Mouse (Mus musculus): Measurements from ENCODE around the gene Sacs. TPM values are rescaled to one million over a fixed set of nuclear protein-coding genes. Genes with fewer than 3 reads are reported as not detected.
A peak's percentile ranks its signal among the peaks of the same experiment; 100 is the strongest.

Gene Sacs
- polyA plus RNA-seq, 1 experiment from 2014 or later, result 5.5 TPM

GRCm38 (mm10) chr14:61232016-61232568 lies 93.8 kb downstream of the Sacs start:
- H3K9me3 ChIP-seq (ENCODE audit: control insufficient read depth, low read depth, low read length), result no peaks in the 10 kb centered on the region
- H3K4me2 ChIP-seq (replicated peaks; ENCODE audit: low read depth, low read length), result no peak overlapping the region
- 77% methylated on average over 13 of the region's 13 CpGs for WGBS
- no peak overlapping the region for H3K4me3 ChIP-seq (ENCODE audit: low read depth, low read length)
- no peaks in the 10 kb centered on the region for H3K27me3 ChIP-seq (ENCODE audit: control insufficient read depth, insufficient read depth, low read length)
- H3K4me1 ChIP-seq (ENCODE audit: control insufficient read depth, insufficient read depth, low read length), result no peaks in the 10 kb centered on the region
- ATAC-seq (ENCODE audit: insufficient number of reproducible peaks, insufficient read depth, low FRiP score, low read depth), result no peak
- H3K36me3 ChIP-seq (ENCODE audit: control insufficient read depth, insufficient read depth, low read length), result no peaks in the 10 kb centered on the region
- H3K27ac ChIP-seq (ENCODE audit: low read length), result no peak overlapping the region
- no peak overlapping the region for H3K9ac ChIP-seq (replicated peaks; ENCODE audit: low read depth, low read length)

DNA sequence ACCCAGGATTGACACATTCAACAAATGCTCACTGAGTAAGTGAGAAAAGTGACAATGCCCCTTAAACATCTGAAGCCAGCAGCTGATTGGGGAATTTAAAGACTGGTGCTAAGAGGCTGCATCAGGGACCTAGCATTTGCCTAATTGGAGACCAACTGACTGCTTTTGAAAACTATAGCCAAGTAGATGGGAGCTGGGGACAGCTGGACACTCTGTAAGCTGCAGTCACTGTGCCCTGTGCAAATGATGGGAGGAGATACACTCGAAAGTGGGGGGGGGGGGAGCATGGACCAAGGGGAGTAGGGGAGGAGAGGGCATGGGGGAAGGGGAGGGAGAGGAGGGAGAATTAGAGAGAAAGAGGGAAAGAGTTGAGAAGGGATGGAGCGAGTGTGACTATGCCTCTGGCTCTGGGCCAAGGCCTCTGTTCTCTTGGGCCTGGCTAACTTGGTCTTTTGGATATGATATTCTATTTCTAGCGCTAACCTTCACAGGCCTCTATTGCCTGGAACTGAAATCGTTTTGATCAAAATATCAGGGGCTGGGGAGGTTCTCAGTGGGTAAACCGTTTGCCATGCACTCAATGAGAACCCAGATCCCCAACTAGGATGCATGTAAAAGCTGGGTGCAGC lies 97.7 kb downstream of the Sacs start:
- H3K4me2 ChIP-seq (replicated peaks; ENCODE audit: low read depth, low read length), result no peak overlapping the region
- H3K9ac ChIP-seq (replicated peaks; ENCODE audit: low read depth, low read length), result no peak overlapping the region
- WGBS, result 51% methylated on average over 5 of the region's 5 CpGs
- H3K4me1 ChIP-seq (ENCODE audit: control insufficient read depth, insufficient read depth, low read length), result no peaks in the 10 kb centered on the region
- no peaks in the 10 kb centered on the region for H3K27me3 ChIP-seq (ENCODE audit: control insufficient read depth, insufficient read depth, low read length)
- no peak overlapping the region for H3K4me3 ChIP-seq (ENCODE audit: low read depth, low read length)
- no peak overlapping the region for H3K27ac ChIP-seq (ENCODE audit: low read length)
- H3K9me3 ChIP-seq (ENCODE audit: control insufficient read depth, low read depth, low read length), result no peaks in the 10 kb centered on the region
- no peaks in the 10 kb centered on the region for H3K36me3 ChIP-seq (ENCODE audit: control insufficient read depth, insufficient read depth, low read length)
- no peak for ATAC-seq (ENCODE audit: insufficient number of reproducible peaks, insufficient read depth, low FRiP score, low read depth)

DNA sequence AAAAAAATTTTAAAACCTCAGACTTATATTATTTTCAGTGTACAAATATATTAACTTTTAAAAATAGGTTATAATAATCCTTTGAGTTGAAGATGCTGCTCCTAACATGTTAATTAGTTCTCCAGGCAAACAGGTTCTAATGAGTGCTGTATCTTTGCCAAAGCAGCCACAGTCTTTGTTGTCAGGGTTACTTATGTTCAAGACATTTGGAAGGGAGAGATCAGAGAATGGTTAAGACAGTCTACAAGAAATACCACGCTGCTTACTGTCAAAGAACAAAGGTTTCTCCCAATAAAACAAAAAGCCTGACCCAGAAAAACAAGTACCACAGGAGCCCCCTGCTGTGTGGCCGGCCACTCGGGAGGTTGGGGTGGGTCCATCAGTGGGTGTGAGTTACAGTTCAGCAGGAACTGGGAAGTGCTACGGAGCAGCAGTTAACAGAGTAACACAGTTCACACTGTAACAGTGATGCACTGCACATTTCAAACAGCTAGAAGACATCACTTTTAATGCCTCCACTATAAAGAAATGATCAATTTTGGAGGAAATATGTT lies 98.9 kb downstream of the Sacs start:
- Histone ChIP-seq H3K27me3 (ENCODE audit: control insufficient read depth, insufficient read depth, low read length) (no peaks in the 10 kb centered on the region), H3K4me1 (ENCODE audit: control insufficient read depth, insufficient read depth, low read length) (no peaks in the 10 kb centered on the region), H3K9me3 (ENCODE audit: control insufficient read depth, low read depth, low read length) (no peaks in the 10 kb centered on the region), H3K4me2 (replicated peaks; ENCODE audit: low read depth, low read length) (no peak overlapping the region), H3K4me3 (ENCODE audit: low read depth, low read length) (no peak overlapping the region), H3K36me3 (ENCODE audit: control insufficient read depth, insufficient read depth, low read length) (no peaks in the 10 kb centered on the region), H3K27ac (ENCODE audit: low read length) (no peak overlapping the region), H3K9ac (replicated peaks; ENCODE audit: low read depth, low read length) (no peak overlapping the region)
- no peak for ATAC-seq (ENCODE audit: insufficient number of reproducible peaks, insufficient read depth, low FRiP score, low read depth)
- WGBS, result 40% methylated on average over 4 of the region's 4 CpGs

- Histone ChIP-seq H3K27ac (ENCODE audit: low read length) (peak overlapping the region; percentile 39; the same call in 1 of the 2 replicates), H3K4me3 (ENCODE audit: low read depth, low read length) (no peak overlapping the region), H3K9me3 (ENCODE audit: control insufficient read depth, low read depth, low read length) (no peaks in the 10 kb centered on the region), H3K4me2 (replicated peaks; ENCODE audit: low read depth, low read length) (no peak overlapping the region), H3K36me3 (ENCODE audit: control insufficient read depth, insufficient read depth, low read length) (no peaks in the 10 kb centered on the region), H3K27me3 (ENCODE audit: control insufficient read depth, insufficient read depth, low read length) (no peaks in the 10 kb centered on the region), H3K4me1 (ENCODE audit: control insufficient read depth, insufficient read depth, low read length) (no peaks in the 10 kb centered on the region), H3K9ac (replicated peaks; ENCODE audit: low read depth, low read length) (no peak overlapping the region)
- 41% methylated on average over 9 of the region's 9 CpGs for WGBS
- no peak; the same call in 1 of the 2 replicates for ATAC-seq (ENCODE audit: insufficient number of reproducible peaks, insufficient read depth, low FRiP score, low read depth)
These were observed 100.5 kb downstream of the Sacs start for GRCm38 (mm10) chr14:61238751-61239150.

DNA sequence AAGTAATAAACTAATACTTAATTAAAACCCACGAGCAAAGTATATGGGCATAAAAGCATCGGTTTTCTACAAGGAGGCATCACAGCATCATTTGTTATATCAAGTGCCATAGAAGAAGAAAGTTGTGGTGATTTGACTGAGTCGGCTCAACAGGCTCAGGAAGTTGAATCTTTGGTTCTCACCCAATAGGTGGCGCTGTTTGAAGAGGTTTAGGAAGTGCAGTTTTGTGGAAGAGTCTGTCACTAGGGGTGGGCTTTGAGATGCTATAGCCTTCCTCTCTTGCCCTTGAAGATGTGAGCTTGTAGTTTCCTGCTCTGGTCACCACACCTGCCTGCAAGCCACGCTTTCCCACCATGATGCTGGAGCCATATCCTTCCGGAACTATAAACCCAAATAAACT lies 104.4 kb downstream of the Sacs start:
- Histone ChIP-seq H3K9me3 (ENCODE audit: control insufficient read depth, low read depth, low read length) (no peaks in the 10 kb centered on the region; the same call in 1 of the 2 replicates), H3K27ac (ENCODE audit: low read length) (no peak overlapping the region), H3K4me3 (ENCODE audit: low read depth, low read length) (no peak overlapping the region), H3K27me3 (ENCODE audit: control insufficient read depth, insufficient read depth, low read length) (no peaks in the 10 kb centered on the region), H3K4me1 (ENCODE audit: control insufficient read depth, insufficient read depth, low read length) (no peaks in the 10 kb centered on the region), H3K4me2 (replicated peaks; ENCODE audit: low read depth, low read length) (no peak overlapping the region), H3K9ac (replicated peaks; ENCODE audit: low read depth, low read length) (no peak overlapping the region), H3K36me3 (ENCODE audit: control insufficient read depth, insufficient read depth, low read length) (no peaks in the 10 kb centered on the region)
- ATAC-seq (ENCODE audit: insufficient number of reproducible peaks, insufficient read depth, low FRiP score, low read depth), result no peak
- WGBS, result 37% methylated on average over 6 of the region's 6 CpGs

GRCm38 (mm10) chr14:61246444-61246843 lies 108.2 kb downstream of the Sacs start:
- 79% methylated on average over 3 of the region's 3 CpGs for WGBS
- no peak overlapping the region for H3K9ac ChIP-seq (replicated peaks; ENCODE audit: low read depth, low read length)
- no peaks in the 10 kb centered on the region for H3K36me3 ChIP-seq (ENCODE audit: control insufficient read depth, insufficient read depth, low read length)
- H3K27me3 ChIP-seq (ENCODE audit: control insufficient read depth, insufficient read depth, low read length), result no peaks in the 10 kb centered on the region
- H3K9me3 ChIP-seq (ENCODE audit: control insufficient read depth, low read depth, low read length), result peaks cover 6% of the 10 kb centered on the region; the same call in 1 of the 2 replicates
- H3K4me2 ChIP-seq (replicated peaks; ENCODE audit: low read depth, low read length), result no peak overlapping the region
- no peak for ATAC-seq (ENCODE audit: insufficient number of reproducible peaks, insufficient read depth, low FRiP score, low read depth)
- no peak overlapping the region for H3K27ac ChIP-seq (ENCODE audit: low read length)
- H3K4me1 ChIP-seq (ENCODE audit: control insufficient read depth, insufficient read depth, low read length), result no peaks in the 10 kb centered on the region
- H3K4me3 ChIP-seq (ENCODE audit: low read depth, low read length), result no peak overlapping the region

DNA sequence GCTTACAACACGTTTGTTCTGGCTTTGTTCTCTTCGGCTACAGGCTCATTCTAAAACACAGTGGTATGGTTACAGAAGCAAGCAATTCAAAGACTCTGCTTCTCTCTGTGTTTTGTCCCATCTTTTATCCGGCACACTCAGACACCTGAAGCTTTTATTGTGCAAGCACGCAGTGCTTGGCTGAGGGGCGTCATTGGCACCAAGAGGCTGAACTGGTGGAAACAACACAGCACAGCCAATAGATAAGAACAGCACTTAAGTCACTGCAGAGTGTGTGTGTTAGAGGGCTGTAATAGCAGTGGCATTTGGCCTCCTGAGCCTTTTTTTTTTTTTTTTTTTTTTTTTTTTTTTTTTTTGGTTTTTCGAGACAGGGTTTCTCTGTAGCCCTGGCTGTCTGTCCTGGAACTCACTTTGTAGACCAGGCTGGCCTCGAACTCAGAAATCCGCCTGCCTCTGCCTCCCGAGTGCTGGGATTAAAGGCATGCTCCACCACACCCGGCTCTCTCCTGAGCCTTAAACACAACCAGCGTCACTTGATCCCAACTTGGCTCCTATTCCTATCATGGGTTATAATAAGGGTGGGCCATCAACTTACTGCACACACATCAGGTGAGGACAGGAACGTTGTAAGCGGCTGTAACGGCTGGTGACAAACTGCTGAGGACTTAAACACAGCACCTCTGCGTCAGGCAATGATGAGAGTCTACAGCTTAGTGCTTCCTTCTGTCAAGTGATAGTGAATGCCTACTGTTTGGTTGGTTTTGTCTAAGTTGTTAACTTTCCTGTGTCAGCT lies 114.5 kb downstream of the Sacs start:
- Histone ChIP-seq H3K9me3 (ENCODE audit: control insufficient read depth, low read depth, low read length) (peaks cover 5% of the 10 kb centered on the region; the same call in 1 of the 2 replicates), H3K27ac (ENCODE audit: low read length) (no peak overlapping the region), H3K9ac (replicated peaks; ENCODE audit: low read depth, low read length) (no peak overlapping the region), H3K36me3 (ENCODE audit: control insufficient read depth, insufficient read depth, low read length) (no peaks in the 10 kb centered on the region), H3K27me3 (ENCODE audit: control insufficient read depth, insufficient read depth, low read length) (no peaks in the 10 kb centered on the region), H3K4me1 (ENCODE audit: control insufficient read depth, insufficient read depth, low read length) (no peaks in the 10 kb centered on the region), H3K4me2 (replicated peaks; ENCODE audit: low read depth, low read length) (no peak overlapping the region), H3K4me3 (ENCODE audit: low read depth, low read length) (no peak overlapping the region)
- WGBS, result 84% methylated on average over 15 of the region's 15 CpGs
- no peak for ATAC-seq (ENCODE audit: insufficient number of reproducible peaks, insufficient read depth, low FRiP score, low read depth)

DNA sequence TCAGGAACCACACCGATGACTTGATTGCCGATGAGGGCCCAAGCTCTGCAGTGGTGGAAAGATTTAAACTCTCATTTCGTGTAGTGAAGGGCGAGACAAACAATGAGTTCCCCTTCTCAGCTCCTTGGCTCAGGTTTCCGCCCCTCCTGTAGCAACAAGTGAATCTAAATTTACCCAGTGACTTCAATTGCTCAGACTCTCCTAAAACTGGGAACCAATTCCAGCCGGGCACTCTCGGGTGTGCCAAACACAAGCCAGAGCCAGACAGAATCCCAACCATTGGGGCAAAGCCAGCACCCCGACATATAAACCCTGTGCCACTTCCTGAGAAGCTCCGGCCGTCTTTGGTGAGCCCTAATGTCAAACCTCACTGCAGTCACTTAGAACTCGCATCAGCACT lies 120.1 kb downstream of the Sacs start, which contains the start of gene Sgcg:
TSS of gene Sgcg (minus strand) at position 139 of the 400 bp plus-strand sequence.
- Histone ChIP-seq H3K36me3 (ENCODE audit: control insufficient read depth, insufficient read depth, low read length) (no peaks in the 10 kb centered on the region), H3K4me3 (ENCODE audit: low read depth, low read length) (no peak within 1 kb of the TSS), H3K4me2 (replicated peaks; ENCODE audit: low read depth, low read length) (no peak within 1 kb of the TSS), H3K9ac (replicated peaks; ENCODE audit: low read depth, low read length) (no peak within 1 kb of the TSS), H3K27me3 (ENCODE audit: control insufficient read depth, insufficient read depth, low read length) (no peaks in the 10 kb centered on the region), H3K9me3 (ENCODE audit: control insufficient read depth, low read depth, low read length) (no peaks in the 10 kb centered on the region), H3K4me1 (ENCODE audit: control insufficient read depth, insufficient read depth, low read length) (no peaks in the 10 kb centered on the region), H3K27ac (ENCODE audit: low read length) (no peak within 1 kb of the TSS)
- 48% methylated on average over 11 of the region's 11 CpGs for WGBS
- ATAC-seq (ENCODE audit: insufficient number of reproducible peaks, insufficient read depth, low FRiP score, low read depth), result no peak

All from stomach, embryonic 14.5 days (tissue).